Mouse (Mus musculus): ENCODE measurements around the gene Zfp329. TPM values are rescaled to one million over a fixed set of nuclear protein-coding genes. Genes with fewer than 3 reads are reported as not detected.
"Not testable (repeated sequence)": the region's sequence is repeated elsewhere in the genome, so short reads cannot be mapped to it uniquely, and the experiment has no call there.

The Zfp329 gene
- 10 to 100 TPM; 22.0 to 26.4 TPM for total RNA-seq (2021)

GRCm38 (mm10) chr7:12818521-12819295, at the start of gene Zfp329:
Zfp329 (minus strand) TSS chr7:12818858.
- DNase-seq (ENCODE audit: extremely low spot score in 1 of 2, low spot score in 1 of 2) = peak; percentile 90 to 94

GRCm38 (mm10) chr7:12835779-12836178, 17.1 kb upstream of the Zfp329 start:
- DNase-seq (ENCODE audit: extremely low spot score in 1 of 2, low spot score in 1 of 2) = no peak

- peak; percentile 5 to 21 for DNase-seq (ENCODE audit: extremely low spot score in 1 of 2, low spot score in 1 of 2)
Measured at GRCm38 (mm10) chr7:12835193-12835671, 16.6 kb upstream of the Zfp329 start.

- peak; percentile 69 to 71 for DNase-seq (ENCODE audit: extremely low spot score in 1 of 2, low spot score in 1 of 2)
Measured at GRCm38 (mm10) chr7:12834162-12835120, 15.8 kb upstream of the Zfp329 start, which contains the start of gene Zfp110. Zfp110 (plus strand) TSS chr7:12834761.

GRCm38 (mm10) chr7:12815566-12815965, 3.1 kb downstream of the Zfp329 start:
- no peak for DNase-seq (ENCODE audit: extremely low spot score in 1 of 2, low spot score in 1 of 2)

GRCm38 (mm10) chr7:12803727-12804071, 15.0 kb downstream of the Zfp329 start:
- DNase-seq (ENCODE audit: extremely low spot score in 1 of 2, low spot score in 1 of 2) = no peak

GRCm38 (mm10) chr7:12802866-12803726, 15.6 kb downstream of the Zfp329 start, which contains the start of gene Zscan18:
Zscan18 (minus strand) TSS chr7:12803635.
- DNase-seq (ENCODE audit: extremely low spot score in 1 of 2, low spot score in 1 of 2) = peak; percentile 65 to 84

GRCm38 (mm10) chr7:12799554-12799953, 19.1 kb downstream of the Zfp329 start:
- DNase-seq (ENCODE audit: extremely low spot score in 1 of 2, low spot score in 1 of 2) = no peak

GRCm38 (mm10) chr7:12797971-12798370, 20.7 kb downstream of the Zfp329 start:
- no peak for DNase-seq (ENCODE audit: extremely low spot score in 1 of 2, low spot score in 1 of 2)

- DNase-seq (ENCODE audit: extremely low spot score in 1 of 2, low spot score in 1 of 2) = not testable (repeated sequence)
Measured at GRCm38 (mm10) chr7:12792624-12793023, 26.0 kb downstream of the Zfp329 start.

GRCm38 (mm10) chr7:12788025-12788424, 30.6 kb downstream of the Zfp329 start:
- no peak for DNase-seq (ENCODE audit: extremely low spot score in 1 of 2, low spot score in 1 of 2)

- no peak for DNase-seq (ENCODE audit: extremely low spot score in 1 of 2, low spot score in 1 of 2)
Measured at GRCm38 (mm10) chr7:12787333-12787732, 31.3 kb downstream of the Zfp329 start.

- DNase-seq (ENCODE audit: extremely low spot score in 1 of 2, low spot score in 1 of 2) = peak; percentile 74 to 78
Measured at GRCm38 (mm10) chr7:12780151-12780830, 38.4 kb downstream of the Zfp329 start.

- no peak for DNase-seq (ENCODE audit: extremely low spot score in 1 of 2, low spot score in 1 of 2)
Measured at GRCm38 (mm10) chr7:12779782-12780150, 38.9 kb downstream of the Zfp329 start.

- no peak for DNase-seq (ENCODE audit: extremely low spot score in 1 of 2, low spot score in 1 of 2)
Measured at GRCm38 (mm10) chr7:12779141-12779540, 39.5 kb downstream of the Zfp329 start.

- DNase-seq (ENCODE audit: extremely low spot score in 1 of 2, low spot score in 1 of 2) = peak in 1 of 2 experiments; percentile 45
Measured at GRCm38 (mm10) chr7:12774606-12775005, 44.1 kb downstream of the Zfp329 start.

GRCm38 (mm10) chr7:12774111-12774510, 44.5 kb downstream of the Zfp329 start:
- no peak for DNase-seq (ENCODE audit: extremely low spot score in 1 of 2, low spot score in 1 of 2)

All from layer of hippocampus, postnatal 25 days (tissue).